Mouse (Mus musculus) spleen, adult 2 months (tissue): ENCODE results near the gene Amotl1.

ENCODE experiments used
- CTCF ChIP-seq: fragments of 200-500 bp; IDR thresholded peaks from 2 replicates; pipeline ENCODE4 v1.5.1; 2011; ENCODE audit warnings: mild to moderate bottlenecking, inconsistent platforms; ENCODE audit not compliant: insufficient read depth, insufficient read length, insufficient replicate concordance; ENCODE audit errors: extremely low read depth
- POLR2A ChIP-seq: fragments of 200-500 bp; IDR thresholded peaks from 2 replicates; pipeline ENCODE4 v1.6.1; 2011; ENCODE audit warnings: low read depth, low read length, inconsistent platforms

- TF ChIP-seq CTCF = no peak
- no peak for TF ChIP-seq POLR2A
Observed at GRCm38 (mm10) chr9:14568487-14568886, 76.4 kb downstream of the Amotl1 start.
